Mouse (Mus musculus): Measurements from ENCODE around the gene Atp7b.
A peak's percentile ranks its signal among the peaks of the same experiment; 100 is the strongest.

The Atp7b gene

DNA sequence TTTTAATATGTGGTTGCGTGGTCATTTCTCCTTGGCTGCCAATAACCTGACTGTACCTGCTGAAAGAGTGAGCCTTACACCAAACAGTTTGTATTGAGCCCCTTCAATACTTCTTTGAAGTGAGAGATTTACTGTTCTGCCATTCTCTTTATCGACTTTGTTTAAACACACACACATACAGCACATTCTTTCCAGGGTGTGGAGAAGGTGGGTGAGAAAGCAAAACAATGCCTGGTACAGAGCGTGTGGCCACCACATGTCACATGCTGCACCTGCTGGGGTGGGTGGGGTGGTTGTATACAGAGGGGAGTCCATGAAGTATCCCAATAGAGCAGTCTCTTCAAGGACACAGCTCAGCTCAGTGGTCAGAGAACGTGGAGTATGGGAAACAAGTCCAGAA, 34.9 kb downstream of the Atp7b start:
- no peak for DNase-seq (ENCODE audit: low read depth, low spot score)

DNA sequence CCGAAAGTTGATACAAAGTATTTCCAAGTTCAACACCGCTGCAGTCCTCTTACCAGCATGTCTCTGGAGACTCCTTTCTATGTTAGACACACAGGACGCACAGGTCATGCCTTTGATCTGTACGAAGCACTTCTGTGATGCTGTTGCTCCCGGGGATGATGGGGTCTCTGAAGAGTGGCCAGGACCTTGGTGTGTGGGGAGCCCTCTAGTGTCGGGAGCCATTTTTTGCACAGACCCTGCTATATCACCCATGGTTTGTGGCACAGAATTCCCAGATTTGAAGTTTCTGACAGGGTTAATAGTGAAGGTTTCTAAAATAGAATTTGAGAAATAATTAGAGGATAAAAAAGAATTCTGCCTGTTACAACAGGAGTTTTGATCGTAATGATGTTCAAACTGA, 37.9 kb downstream of the Atp7b start:
- DNase-seq (ENCODE audit: low read depth, low spot score), result peak; percentile 30

DNA sequence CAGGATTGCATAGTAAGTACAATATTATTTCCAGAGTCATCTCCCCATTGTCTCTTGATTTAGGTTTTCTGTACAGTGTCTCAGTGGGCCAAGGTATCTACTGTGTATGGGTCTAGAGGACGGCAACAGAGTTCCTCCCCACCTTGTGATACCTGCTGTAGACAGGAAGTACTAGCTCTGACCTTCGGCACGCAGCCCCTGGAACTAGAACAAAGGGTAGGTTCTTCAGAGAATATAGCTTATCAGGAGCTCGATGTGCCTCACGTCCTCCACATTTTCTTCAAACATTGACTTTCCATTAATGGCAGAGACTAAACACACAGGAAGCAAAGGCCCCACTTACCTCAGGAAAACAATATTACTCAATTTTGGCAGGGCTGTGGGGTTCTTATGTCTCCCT, 40.6 kb downstream of the Atp7b start:
- DNase-seq (ENCODE audit: low read depth, low spot score), result no peak

DNA sequence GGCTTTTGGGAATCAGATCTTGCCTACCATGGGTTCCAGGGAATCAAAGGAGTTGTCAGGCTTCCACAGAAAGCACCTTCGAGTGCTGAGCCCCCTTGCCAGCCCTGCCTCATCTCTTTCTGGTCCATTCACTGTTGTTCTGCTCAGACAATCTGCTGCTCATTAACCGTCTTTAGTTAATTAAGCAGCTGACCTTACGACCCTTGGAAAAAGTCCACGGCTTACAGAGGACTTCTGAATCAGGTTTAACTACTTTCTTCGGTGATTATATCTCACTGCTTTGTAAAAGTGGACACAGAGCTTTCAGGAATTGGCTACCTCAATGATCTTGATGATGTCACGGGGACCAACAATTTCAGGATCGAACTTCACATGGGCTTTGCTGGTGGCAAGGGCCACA, 42.4 kb downstream of the Atp7b start:
- no peak for DNase-seq (ENCODE audit: low read depth, low spot score)

GRCm38 (mm10) chr8:22013034-22013707, 46.9 kb downstream of the Atp7b start:
- no peak for DNase-seq (ENCODE audit: low read depth, low spot score)

- DNase-seq (ENCODE audit: low read depth, low spot score), result no peak
These were observed 50.7 kb downstream of the Atp7b start for GRCm38 (mm10) chr8:22009403-22009802.

DNA sequence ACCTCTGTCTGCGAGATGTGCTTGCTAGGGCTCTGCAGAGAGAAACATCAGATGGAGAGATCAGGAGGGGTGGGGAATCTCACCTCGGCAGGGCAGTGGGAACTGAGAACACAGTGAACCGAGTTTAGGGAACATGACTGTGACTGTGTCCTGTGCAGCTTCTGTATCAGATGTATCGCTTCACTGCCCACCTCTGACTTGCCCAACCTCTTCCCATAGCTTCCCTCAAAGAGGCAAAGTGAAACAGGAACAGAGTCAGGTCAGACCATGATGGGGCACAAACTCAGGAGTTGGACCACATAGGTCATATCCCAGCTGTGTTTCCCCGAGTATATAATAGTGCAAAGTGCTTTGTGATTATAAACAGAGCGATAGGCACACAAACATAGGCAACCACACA, 53.7 kb downstream of the Atp7b start:
- no peak for DNase-seq (ENCODE audit: low read depth, low spot score)

DNA sequence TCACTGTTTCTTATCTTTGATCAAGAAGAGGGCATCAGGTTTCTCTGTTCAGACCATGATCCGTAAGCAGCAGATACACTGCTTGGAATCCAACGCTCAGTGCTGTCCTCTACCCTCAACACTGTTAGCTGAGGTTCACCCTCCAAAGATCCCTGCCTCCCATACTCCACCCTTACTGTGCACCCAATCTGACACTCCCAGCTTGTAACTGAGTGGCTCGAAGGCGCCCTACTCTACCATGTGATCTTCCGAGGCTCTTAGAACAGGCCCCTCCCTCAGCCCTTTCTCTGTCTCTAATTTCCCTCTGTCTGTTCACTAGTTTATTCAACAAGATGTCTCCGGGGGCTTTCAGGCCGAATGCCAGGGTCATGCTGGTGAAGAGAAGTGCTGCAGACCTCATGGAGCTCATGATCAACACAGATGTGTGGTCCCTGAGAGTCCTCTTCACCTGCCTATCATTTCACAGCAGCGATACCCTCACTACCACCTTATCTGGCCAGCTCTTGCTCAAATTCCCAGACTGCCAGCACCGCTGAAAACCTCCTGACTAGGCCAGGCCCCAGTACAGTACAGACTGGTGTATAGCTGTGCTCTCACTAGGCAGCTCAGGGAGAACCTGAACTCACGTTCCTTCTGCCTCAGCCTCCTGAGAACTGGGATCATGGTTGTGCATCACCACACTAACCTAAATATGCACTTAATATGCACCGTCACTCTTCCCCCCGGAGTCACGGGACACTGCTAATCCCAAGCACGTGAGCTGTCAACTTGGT, 55.2 kb downstream of the Atp7b start:
- no peak for DNase-seq (ENCODE audit: low read depth, low spot score)

- DNase-seq (ENCODE audit: low read depth, low spot score), result peak; percentile 45
These were observed 64.9 kb downstream of the Atp7b start for GRCm38 (mm10) chr8:21995181-21995580.

DNA sequence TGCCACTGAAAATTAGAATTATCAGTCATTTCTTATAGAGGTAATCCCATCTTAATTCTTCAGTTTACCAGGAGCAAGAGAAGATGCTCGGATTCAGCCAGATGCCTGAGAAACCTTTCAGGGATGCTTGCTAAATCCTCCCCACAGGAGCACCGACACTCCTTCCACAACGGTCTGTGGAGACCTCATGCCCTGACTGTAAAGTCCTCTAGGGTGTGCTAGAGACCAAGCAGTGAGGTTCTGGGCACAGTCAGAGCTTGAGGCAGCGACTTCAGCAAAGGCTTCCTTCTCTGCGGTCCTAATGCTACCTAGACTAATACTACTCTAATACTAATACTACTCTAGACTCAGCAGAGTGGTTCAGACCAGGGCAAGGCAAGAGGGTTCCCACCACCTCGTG, 67.9 kb downstream of the Atp7b start:
- DNase-seq (ENCODE audit: low read depth, low spot score), result peak; percentile 82

- peak; percentile 65 for DNase-seq (ENCODE audit: low read depth, low spot score)
These were observed 78.3 kb downstream of the Atp7b start for GRCm38 (mm10) chr8:21981664-21982337.

GRCm38 (mm10) chr8:21978193-21978592, 81.9 kb downstream of the Atp7b start:
- DNase-seq (ENCODE audit: low read depth, low spot score), result no peak

DNA sequence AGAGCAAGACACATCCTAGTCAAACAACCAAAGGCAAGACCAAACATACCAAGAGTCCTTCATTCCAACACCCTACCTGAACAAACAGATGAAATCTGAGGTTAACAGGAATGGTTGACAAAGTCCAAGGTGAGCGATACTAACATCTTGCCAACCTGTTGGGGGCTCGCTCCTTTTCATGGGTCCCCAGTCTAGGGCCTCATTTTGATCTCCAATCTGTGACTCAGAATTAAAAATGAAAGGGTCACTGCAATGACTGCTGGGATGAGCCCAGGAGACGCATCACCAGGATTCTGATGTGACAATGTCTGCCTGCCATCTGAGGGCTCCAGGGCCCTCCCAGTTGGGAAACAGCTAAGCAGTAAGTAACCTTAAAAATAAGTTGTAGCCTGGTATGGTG, 90.6 kb downstream of the Atp7b start, which contains the start of gene Ccdc70:
TSS of gene Ccdc70 (plus strand) at position 301 of the 400 bp plus-strand sequence.
- DNase-seq (ENCODE audit: low read depth, low spot score), result no peak

- DNase-seq (ENCODE audit: low read depth, low spot score), result no peak
These were observed 93.5 kb downstream of the Atp7b start for GRCm38 (mm10) chr8:21966646-21967045.

DNA sequence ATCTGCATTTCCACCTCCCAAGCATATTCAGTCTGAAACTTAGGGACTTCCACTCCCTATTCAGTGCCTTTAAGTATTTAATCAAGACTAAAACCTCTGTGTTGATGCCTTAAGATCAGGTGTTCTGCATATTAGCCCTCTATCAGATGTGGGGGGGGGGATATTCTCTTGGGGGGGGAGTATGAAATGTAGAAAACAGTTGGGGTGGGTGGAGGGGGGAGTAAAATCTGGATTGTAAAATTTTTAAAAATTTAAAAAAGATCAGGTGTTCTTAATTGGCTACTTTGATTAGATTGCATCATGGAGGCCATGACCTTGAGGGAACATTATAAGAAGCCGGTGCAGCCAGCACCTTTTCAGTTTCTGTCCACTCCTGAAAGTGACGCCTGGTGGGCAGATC, 101.7 kb downstream of the Atp7b start, which contains the start of gene Fam90a1a:
TSS of gene Fam90a1a (plus strand) at position 301 of the 400 bp plus-strand sequence.
- no peak for DNase-seq (ENCODE audit: low read depth, low spot score)

DNA sequence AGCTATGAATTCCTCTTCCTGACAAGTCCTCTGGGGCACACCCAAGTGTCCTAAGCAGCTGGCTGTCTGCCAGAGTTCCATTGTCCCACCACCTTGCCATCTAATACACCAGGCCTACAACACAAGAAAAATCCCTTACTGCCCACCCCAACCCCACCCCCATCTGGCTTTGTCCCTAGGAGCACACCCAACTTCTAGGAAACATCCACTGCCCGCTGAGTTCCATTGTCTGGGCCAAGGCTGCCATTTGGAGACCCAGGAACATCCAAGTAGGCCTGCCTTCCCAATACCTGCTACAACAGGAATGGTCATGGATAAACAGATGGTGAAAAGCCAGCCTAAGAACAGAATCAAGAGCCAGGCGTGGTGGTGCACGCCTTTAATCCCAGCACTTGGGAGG, 103.8 kb downstream of the Atp7b start:
- DNase-seq (ENCODE audit: low read depth, low spot score), result peak; percentile 85

DNA sequence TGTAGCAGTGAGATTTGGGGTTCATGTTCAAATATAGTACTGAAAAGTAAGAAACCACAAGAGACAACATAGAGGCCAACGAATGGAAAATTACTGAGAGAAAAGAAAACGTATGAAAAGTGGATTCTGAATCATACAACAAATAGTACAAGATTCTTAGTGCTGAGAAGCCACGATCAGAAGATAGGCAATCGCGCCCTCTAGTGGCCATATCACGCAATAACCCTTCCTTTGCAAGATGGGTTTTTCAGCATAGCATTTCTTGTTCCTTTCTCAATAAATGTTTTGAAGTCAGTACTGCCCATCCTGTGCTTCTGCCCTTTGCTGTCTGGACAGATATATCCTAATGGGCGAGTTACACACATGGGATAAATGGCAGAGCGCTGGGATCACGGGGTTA, 104.8 kb downstream of the Atp7b start:
- peak; percentile 72 for DNase-seq (ENCODE audit: low read depth, low spot score)

DNA sequence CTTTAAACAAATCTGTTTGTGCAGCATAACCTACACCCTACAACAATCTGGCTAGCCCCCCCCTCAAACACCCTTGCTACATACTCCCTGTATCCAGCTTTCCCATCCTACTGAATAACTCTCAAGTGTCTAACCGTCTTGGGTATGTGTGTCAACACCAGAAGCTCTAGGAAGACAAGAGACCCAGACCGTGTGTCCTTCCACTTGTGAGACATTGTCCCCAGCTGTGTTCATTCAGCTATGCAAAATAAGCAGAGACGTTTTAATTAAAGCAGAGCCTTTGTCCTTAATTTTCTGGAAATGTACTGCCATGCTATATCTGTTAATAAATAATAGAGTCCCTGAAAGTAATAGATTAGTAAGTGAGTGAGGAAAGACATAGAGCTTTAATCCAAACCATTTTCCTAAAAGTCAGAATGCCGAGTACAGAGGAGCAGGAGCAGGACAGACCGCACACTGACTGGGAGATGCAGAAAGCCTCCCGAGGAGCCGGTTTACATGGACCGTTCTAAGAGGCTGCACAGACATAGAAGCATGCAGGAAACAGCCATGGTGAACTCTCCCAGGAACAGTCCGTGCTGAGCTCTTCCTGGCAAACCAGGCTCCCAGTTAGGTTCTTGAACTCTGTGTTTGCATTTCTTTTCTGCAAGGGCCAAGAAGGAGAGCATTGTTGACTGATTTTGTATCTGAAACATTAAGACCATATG, 112.6 kb downstream of the Atp7b start:
- no peak for DNase-seq (ENCODE audit: low read depth, low spot score)

- no peak for DNase-seq (ENCODE audit: low read depth, low spot score)
These were observed 113.6 kb downstream of the Atp7b start, which contains the start of gene Defb13 for GRCm38 (mm10) chr8:21946462-21946861. Defb13 (plus strand) TSS chr8:21946762.
